Mouse (Mus musculus) spleen, adult 2 months (tissue): Measurements from ENCODE around the gene Atp2c2. TPM values are rescaled to one million over a fixed set of nuclear protein-coding genes. Genes with fewer than 3 reads are reported as not detected.
A peak's percentile ranks its signal among the peaks of the same experiment; 100 is the strongest.

Source experiments
- DNase-seq, 2 experiments: peaks; one replicate each; pipeline versions ENCODE4 v3.0.0 to v3.0.0-alpha.2; 2012 to 2021; ENCODE audit warnings: low spot score in 2 of 2, low read depth in 1 of 2
- H3K27ac ChIP-seq: fragments of 200-500 bp; 2 replicates; pipeline ENCODE4 v1.5.1; 2012; ENCODE audit warnings: low read length, inconsistent platforms; ENCODE audit not compliant: insufficient read depth
- H3K27me3 ChIP-seq: fragments of 200-500 bp; 2 replicates; pipeline ENCODE4 v1.6.1; 2012; ENCODE audit warnings: mild to moderate bottlenecking, moderate library complexity, low read length, inconsistent platforms; ENCODE audit not compliant: control insufficient read depth, insufficient read depth
- H3K36me3 ChIP-seq: fragments of 200-500 bp; 2 replicates; pipeline ENCODE4 v1.6.1; 2012; ENCODE audit warnings: mild to moderate bottlenecking, low read length, inconsistent platforms; ENCODE audit not compliant: control insufficient read depth, insufficient read depth
- H3K4me1 ChIP-seq: fragments of 200-500 bp; 2 replicates; pipeline ENCODE4 v1.6.1; 2011; ENCODE audit warnings: inconsistent platforms; ENCODE audit not compliant: control insufficient read depth, insufficient read depth, insufficient read length
- H3K4me3 ChIP-seq: fragments of 200-500 bp; 2 replicates; pipeline ENCODE4 v1.5.1; 2011; ENCODE audit warnings: mild to moderate bottlenecking, inconsistent platforms; ENCODE audit not compliant: insufficient read depth, insufficient read length; ENCODE audit errors: extremely low read depth
- CTCF ChIP-seq: fragments of 200-500 bp; IDR thresholded peaks from 2 replicates; pipeline ENCODE4 v1.5.1; 2011; ENCODE audit warnings: mild to moderate bottlenecking, inconsistent platforms; ENCODE audit not compliant: insufficient read depth, insufficient read length, insufficient replicate concordance; ENCODE audit errors: extremely low read depth
- POLR2A ChIP-seq: fragments of 200-500 bp; IDR thresholded peaks from 2 replicates; pipeline ENCODE4 v1.6.1; 2011; ENCODE audit warnings: low read depth, low read length, inconsistent platforms
- WGBS: fragments of 180-500 bp; shearing (Covaris S2); methylation state at CpG from one replicate; pipeline ENCODE4 v1.1.7; 2018; 5-methylcytosine and 5-hydroxymethylcytosine counted together
- polyA plus RNA-seq: library from polyadenylated mRNA; depleted of rRNA; stranded (reverse); fragments of >200 nt; gene quantifications from 2 replicates; pipeline ENCODE4 v1.2.3, GENCODE M21; 2012; rRNA removed

Gene Atp2c2
- polyA plus RNA-seq, 1 experiment = 0.28 TPM

DNA sequence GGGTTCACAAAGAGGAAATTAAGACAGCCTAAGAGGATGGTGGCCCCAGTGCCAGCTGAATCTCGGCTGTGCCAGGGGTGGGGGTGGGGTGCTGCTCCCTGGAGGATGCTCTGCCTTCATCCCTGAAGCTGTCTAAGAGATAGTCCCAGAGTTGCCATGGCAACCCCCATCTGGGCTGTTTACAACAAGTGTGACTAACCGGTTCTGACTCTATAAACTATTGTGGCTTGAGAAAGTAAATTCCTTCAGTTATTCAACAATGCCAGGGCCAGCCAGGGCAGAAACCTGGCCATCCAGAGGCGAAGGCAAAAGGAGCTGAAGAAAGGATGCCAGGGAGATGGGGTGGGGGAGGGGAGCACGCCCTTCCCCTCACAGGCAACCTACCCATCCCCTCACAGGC, 101.4 kb downstream of the Atp2c2 start:
- no peak for TF ChIP-seq CTCF
- TF ChIP-seq POLR2A = no peak
- no peaks in the 10 kb centered on the region for H3K36me3 ChIP-seq
- H3K4me3 ChIP-seq = no peak overlapping the region
- 50% methylated on average over 3 of the region's 4 CpGs for WGBS
- H3K4me1 ChIP-seq = peaks cover 9% of the 10 kb centered on the region; the same call in 1 of the 2 replicates
- DNase-seq = no peak
- H3K27ac ChIP-seq = no peak overlapping the region
- no peaks in the 10 kb centered on the region for H3K27me3 ChIP-seq

DNA sequence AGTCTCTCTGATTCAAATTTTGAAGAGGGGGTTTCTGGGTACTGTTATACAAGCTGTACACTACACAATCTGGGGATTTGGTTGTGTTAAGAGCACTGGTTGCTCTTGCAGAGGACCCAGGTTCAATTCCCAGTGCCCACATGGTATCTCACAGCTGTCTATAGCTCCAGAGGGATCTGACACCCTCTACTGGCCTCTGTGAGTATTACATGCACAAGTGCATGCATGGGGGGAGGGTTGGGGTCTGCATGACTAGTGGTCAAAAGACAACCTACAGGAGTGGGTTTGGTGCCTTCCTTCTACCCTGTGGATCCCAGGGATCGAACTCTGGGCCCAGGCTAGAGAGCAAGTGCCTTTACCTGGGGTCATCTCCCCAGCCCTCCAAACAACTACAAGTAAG, 102.8 kb downstream of the Atp2c2 start:
- no peak for TF ChIP-seq POLR2A
- TF ChIP-seq CTCF = peak; percentile 9; the same call in 1 of the 2 replicates
- 91% methylated on average over 1 of the region's 1 CpGs for WGBS
- Histone ChIP-seq H3K27ac (no peak overlapping the region), H3K27me3 (no peaks in the 10 kb centered on the region), H3K4me1 (peaks cover 20% of the 10 kb centered on the region; the same call in 1 of the 2 replicates), H3K36me3 (no peaks in the 10 kb centered on the region), H3K4me3 (no peak overlapping the region)
- DNase-seq = no peak

DNA sequence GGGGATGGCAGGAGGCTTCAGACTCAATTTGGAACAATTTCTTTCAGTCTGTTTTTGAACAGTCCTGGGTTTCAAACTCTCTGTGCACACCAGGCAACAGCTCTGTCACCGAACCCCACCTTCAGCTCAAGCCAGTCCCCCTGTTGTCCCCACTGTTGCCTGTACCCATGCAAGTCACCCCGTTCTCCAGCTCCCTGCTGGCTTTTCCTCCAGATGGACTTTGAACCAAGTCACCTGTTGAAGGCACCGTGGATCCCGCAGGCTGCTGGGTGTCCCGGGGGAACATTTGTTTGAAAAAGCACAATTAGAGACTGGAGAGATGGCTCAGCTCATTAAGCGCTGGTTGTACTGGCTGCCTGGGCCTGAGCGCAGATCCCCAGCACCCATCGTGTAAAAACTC, 105.5 kb downstream of the Atp2c2 start:
- peaks cover 12% of the 10 kb centered on the region; the same call in 1 of the 2 replicates for H3K4me1 ChIP-seq
- WGBS = 84% methylated on average over 8 of the region's 8 CpGs
- DNase-seq = no peak
- H3K27me3 ChIP-seq = no peaks in the 10 kb centered on the region
- TF ChIP-seq CTCF (no peak), POLR2A (no peak)
- no peak overlapping the region for H3K27ac ChIP-seq
- peaks cover 19% of the 10 kb centered on the region for H3K36me3 ChIP-seq
- no peak overlapping the region for H3K4me3 ChIP-seq

DNA sequence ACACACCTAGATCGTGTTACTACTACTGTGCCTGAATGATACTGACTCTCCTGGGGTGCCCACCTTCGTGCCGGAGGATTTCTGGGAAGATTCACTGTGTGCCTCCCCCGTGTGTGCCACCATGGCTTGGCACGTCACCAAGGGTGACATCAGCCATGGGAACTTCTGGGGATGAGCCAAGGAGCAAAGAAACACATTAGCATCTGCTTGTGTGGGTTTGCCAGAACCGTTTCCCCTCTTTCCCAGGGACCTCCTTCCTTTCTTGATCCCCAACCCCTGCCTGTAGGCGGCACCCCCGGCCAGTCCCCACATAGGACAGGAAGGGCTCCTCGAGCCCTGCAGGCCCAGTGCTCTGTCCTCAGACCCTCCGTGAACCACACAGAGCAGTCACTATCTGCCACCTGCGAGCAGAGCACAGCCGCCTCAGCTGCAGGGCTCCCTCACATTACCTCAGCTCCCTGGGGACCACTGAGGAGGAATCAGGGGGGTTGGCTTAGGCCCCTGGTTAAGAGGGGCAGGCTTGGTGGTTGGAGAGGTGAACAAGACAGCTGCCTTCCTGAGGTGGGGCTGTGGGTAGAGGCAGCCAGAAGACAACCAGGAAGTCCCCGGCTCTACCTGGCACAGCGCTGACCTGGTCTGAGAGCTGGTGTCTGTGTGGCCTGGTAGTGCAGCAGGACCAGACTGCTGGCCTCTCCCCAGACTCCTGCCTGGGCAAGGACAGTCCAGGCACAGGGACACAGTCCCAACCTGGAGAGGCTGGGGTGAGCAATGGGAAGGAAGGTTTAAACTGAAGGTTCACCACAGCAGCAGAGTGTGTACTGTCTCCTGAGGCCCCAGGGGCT, 106.8 kb downstream of the Atp2c2 start:
- Histone ChIP-seq H3K36me3 (peaks cover 20% of the 10 kb centered on the region), H3K4me1 (peaks cover 13% of the 10 kb centered on the region; the same call in 1 of the 2 replicates), H3K27ac (peak overlapping the region; percentile 83), H3K27me3 (no peaks in the 10 kb centered on the region), H3K4me3 (no peak overlapping the region)
- 30% methylated on average over 14 of the region's 14 CpGs for WGBS
- peak; percentile 74 to 77 for DNase-seq
- TF ChIP-seq POLR2A (no peak), CTCF (no peak)

Other genes with a start within 250 kb of the Atp2c2 start
- gene Slc38a8, start 198.3 kb upstream of the Atp2c2 start, polyA plus RNA-seq = 0.13 and 0.29 TPM in 2 replicates
- 40.5 and 48.5 TPM in 2 replicates for gene Mbtps1, start 141.3 kb upstream of the Atp2c2 start, polyA plus RNA-seq
- gene Hsdl1, start 124.8 kb upstream of the Atp2c2 start, polyA plus RNA-seq = 29.9 and 39.7 TPM in 2 replicates
- not detected in 2 replicates for gene Dnaaf1, start 124.8 kb upstream of the Atp2c2 start, polyA plus RNA-seq
- 28.7 and 37.1 TPM in 2 replicates for gene Taf1c, start 94.8 kb upstream of the Atp2c2 start, polyA plus RNA-seq
- not detected in 2 replicates for gene Adad2, start 87.3 kb upstream of the Atp2c2 start, polyA plus RNA-seq
- gene Kcng4, start 64.3 kb upstream of the Atp2c2 start, polyA plus RNA-seq = 0.13 and 0.16 TPM in 2 replicates
- 5.8 and 11.8 TPM in 2 replicates for gene Wfdc1, start 33.6 kb upstream of the Atp2c2 start, polyA plus RNA-seq
- gene Tldc1, start 78.4 kb downstream of the Atp2c2 start, polyA plus RNA-seq = 4.8 and 6.2 TPM in 2 replicates
- 606 and 770 TPM in 2 replicates for gene Cotl1, start 140.5 kb downstream of the Atp2c2 start, polyA plus RNA-seq
- 27.2 and 54.6 TPM in 2 replicates for gene Klhl36, start 162.3 kb downstream of the Atp2c2 start, polyA plus RNA-seq
- 77.8 and 81.9 TPM in 2 replicates for gene Usp10, start 210.4 kb downstream of the Atp2c2 start, polyA plus RNA-seq
- gene Gm20388, start 210.8 kb downstream of the Atp2c2 start, polyA plus RNA-seq = 26.1 and 26.4 TPM in 2 replicates